Mouse (Mus musculus): Measurements from ENCODE around the gene Defb26.

The Defb26 gene

DNA sequence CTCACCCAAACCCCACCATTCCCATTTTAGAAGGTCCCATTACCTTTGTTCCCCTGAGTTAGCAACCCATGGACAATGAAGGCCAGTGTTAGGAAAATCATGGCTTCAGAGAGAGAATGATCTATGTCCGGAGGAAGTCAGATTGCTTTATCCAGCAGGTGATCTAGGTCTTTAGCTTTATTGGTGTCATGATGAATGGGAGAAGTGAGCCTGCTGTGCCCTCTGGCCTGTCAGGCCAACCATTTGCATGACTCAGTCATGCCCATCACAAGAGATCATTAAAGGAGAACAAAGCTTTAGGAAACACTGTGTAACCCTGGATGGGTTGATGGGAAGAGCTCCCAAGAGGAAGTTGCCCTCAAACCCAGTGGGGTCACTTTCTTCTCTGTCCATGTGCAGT lies at the start of gene Defb26:
Defb26 (minus strand) TSS at position 101 of the 400 bp plus-strand sequence.
- DNase-seq, result no peak

GRCm38 (mm10) chr2:152556655-152557054 lies 45.2 kb upstream of the Defb26 start:
- no peak for DNase-seq

DNA sequence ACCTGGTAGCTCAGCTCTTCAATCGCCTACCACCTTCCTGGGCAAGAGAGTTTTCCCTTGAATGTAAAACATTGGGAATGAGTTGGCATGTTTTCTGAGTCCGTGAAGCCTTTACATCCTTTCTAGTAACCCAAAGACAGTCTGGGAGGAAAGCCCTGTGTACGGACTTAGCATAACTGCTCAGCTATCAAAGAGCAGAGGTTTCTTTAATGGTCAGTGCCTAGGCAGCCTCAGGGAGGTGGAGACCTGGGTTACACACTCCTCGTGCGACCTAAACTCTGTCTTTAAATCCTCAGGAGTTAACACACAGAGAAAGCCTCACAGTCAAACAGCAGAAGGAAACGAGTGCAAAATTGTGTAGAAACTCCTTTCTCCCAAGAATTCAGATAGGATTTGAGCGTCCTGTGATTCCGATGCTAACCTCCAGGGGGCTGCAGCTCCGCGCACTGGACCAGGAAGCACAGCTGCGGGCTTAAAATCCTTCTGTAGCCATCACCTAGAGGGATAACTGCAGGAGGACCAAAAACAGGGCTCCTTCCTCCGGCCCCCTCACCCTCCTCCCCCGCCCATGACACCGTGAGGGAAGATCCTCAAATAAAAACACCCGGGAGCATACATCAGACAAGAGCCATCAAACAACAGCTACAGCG lies 42.4 kb upstream of the Defb26 start:
- peak; percentile 52 for DNase-seq

DNA sequence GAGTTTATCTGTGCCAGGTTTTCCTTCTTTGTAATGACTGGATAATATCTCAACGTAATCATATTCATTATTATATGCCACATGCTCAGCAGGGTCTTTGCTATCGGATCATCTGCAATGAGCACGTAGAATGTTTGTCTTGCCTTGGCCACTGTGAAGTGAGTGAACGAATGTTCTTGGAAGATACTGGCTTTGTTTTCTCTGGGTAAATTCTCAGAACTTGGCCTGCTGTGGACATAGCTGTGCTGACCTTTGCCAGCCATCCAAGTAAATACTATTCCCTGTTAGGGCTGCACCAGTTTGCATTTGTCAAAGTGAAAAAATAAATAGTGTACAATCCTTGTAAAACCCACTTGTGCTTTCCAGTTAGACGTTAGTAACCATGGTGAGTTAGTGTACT lies 36.6 kb upstream of the Defb26 start:
- DNase-seq, result no peak

DNA sequence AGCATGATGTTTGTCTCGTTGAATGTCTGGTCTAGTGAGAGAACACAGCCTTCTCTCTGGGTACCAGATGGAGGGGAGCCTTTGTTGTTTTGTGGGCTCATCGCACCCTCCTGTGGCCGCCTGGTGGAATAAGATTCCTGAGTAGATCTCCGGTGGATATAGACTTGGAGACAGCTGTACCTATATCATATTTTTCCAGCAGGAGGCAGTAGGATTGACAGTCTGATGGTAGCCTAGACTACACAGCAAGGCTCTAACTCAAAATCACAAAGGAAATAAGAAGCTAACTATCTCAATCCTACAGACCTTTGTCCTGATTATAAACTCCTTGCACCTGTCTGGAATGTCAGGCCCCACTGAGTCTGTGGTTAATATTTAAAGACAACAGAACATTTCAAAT lies 33.2 kb upstream of the Defb26 start:
- DNase-seq, result peak; percentile 35

DNA sequence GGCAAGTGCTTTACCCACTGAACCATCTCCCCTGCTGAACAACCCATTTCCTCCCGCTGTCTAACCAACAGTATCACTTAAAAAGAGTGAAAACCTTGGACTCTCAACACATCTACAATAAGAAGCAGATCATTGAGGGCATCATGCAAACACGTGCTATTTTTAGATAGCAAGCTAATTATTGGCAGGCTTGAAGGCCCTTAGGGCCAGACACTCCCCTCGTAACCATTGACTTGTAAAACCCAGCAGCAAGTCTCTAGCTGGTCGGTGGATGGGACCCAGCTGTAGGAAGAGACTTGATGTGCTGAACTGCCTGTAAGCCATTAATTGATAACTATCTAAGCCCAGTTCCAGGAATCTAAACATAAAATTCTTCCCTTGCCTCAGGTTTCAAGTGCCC lies 32.0 kb upstream of the Defb26 start:
- DNase-seq, result no peak

- no peak for DNase-seq
These were observed 31.4 kb upstream of the Defb26 start for GRCm38 (mm10) chr2:152542897-152543296.

DNA sequence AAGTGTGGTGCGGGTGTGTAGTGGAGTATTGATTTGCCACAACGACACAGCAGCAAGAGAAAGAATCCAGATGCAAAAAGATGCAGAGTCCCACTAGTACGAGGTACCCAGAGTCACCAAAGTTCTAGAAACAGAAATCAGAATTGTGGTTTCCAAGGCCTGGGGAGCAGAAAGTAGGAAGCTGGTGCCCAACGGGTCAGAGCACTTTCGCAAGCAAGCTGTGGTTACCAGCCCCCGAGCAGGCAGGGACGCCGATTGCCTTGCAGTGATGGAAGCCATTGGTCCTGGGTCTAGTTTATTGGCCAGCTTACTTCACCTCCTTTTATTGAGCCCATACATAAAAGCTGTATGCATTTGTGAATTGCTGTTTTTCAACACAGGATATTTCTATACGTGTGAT lies 30.5 kb upstream of the Defb26 start:
- no peak for DNase-seq

GRCm38 (mm10) chr2:152539944-152540710 lies 28.6 kb upstream of the Defb26 start, which contains the start of gene Defb29:
TSS of gene Defb29 (minus strand) at chr2:152540098.
- no peak for DNase-seq

GRCm38 (mm10) chr2:152517981-152518380 lies 6.5 kb upstream of the Defb26 start, which contains the start of gene Defb28:
TSS of gene Defb28 (plus strand) at chr2:152518255.
- DNase-seq, result no peak

GRCm38 (mm10) chr2:152516084-152516483 lies 4.6 kb upstream of the Defb26 start:
- no peak for DNase-seq

GRCm38 (mm10) chr2:152503950-152504349 lies 7.5 kb downstream of the Defb26 start:
- no peak for DNase-seq

DNA sequence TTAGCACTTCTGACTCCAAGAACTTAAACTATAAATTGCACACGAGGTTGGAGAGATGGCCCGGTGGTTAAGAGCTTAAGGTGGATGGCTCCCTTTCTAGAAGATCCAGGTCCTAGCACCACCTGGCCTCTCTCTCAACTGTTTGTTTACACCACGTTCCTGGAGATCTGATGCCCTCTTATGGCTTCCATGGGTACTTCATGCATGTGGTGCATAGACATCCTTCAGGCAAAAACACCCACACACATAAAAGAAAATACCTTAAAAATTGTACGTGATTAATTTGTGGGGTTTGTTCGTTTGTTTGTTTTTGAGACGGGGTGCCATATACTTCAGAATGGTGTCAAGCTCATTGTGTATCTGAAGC lies 10.6 kb downstream of the Defb26 start:
- DNase-seq, result no peak

- DNase-seq, result no peak
These were observed 11.2 kb downstream of the Defb26 start for GRCm38 (mm10) chr2:152500204-152500862.

DNA sequence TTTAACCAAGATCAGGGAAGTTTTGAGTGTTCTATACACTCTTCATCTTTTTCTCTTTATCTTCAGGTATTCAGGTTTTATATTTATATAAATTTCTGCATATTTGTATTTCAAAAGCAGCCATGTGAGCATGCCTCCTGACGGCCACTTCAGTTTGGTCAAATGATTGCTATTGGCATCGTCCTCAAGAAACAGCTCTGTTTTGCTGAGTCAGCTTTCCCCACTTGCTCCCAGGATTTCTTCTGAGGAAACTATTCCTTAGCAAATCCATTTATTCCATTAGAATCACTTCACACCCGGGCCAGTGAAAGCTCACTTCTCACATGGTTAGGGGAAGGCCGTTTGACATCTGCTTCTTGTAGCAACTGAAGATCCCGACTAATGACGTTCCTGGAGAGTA lies 13.5 kb downstream of the Defb26 start:
- DNase-seq, result no peak

GRCm38 (mm10) chr2:152493151-152493550 lies 18.3 kb downstream of the Defb26 start:
- no peak for DNase-seq

GRCm38 (mm10) chr2:152490038-152490437 lies 21.5 kb downstream of the Defb26 start, which contains the start of gene Defb22:
TSS of gene Defb22 (minus strand) at chr2:152490138.
- no peak for DNase-seq

DNA sequence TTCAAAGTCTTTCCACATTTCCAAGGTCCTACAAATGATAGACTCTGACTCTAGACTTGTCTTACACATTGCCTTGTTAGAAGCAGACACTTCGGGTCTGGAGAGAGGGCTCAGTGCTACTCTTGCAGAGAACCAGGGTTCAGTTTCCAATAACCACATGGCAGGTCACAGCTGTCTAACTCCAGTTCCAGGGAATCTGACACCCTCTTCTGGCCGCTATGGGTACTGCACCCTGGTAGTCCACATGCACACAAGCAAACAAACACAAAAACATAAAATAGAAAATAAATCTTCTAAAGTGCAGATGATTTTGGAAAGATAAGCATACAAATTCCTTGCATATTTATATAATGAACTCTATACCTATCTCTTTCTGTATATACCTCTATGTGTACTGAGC lies 24.5 kb downstream of the Defb26 start:
- no peak for DNase-seq

DNA sequence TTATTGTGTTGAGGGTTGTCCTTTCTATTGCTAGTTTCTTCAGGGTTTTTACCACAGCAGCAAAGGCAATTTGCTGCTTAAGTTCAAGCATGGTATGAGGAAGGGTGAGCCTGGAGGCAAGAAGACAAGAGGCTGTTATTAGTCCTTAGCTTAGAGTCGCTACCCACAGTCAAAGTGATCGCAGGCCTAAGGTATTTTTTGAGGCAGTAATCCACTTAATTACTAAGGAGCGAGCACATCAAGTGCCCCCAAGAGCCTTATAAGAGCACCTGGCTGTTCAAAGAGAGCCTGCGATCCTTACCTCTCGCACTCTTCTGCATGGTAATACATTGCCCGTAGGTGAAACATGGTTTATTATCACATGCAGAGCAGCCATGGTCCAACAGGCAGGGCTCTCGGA lies 29.8 kb downstream of the Defb26 start:
- no peak for DNase-seq

- DNase-seq, result no peak
These were observed 30.6 kb downstream of the Defb26 start for GRCm38 (mm10) chr2:152480881-152481280.

- no peak for DNase-seq
These were observed 34.7 kb downstream of the Defb26 start, which contains the start of gene Defb20 for GRCm38 (mm10) chr2:152476763-152477162. TSS of gene Defb20 (plus strand) at chr2:152477063.

DNA sequence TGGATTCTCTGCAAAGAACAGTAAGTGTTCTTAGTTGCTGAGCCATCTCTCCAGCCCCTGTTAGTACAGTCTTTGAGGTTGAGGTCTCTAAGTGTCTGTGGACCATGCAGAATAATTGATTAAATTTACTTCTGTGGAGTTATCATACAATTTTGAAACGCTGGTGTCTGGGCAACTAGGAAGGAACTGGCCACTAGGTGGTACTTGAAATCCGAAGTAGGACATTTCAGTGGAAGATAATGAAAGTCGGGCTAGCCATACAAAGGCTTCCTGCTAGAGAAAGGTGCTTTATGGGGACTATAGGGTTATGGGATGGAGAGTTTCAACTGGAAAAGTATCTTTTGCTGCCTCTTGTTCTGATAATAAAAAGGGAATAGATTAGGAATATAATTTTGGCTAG lies 39.1 kb downstream of the Defb26 start:
- DNase-seq, result no peak

GRCm38 (mm10) chr2:152470973-152471372 lies 40.5 kb downstream of the Defb26 start:
- peak; percentile 51 for DNase-seq

Data from lung, postnatal 14 days (tissue).